Comparison of ENCODE assay signal across 8 mouse cellular contexts in genomic region chr2:147256696-147257095, GRCm38 (mm10).
DNase-seq lines count a peak whose midpoint lies in the region; ATAC-seq and TF ChIP-seq lines count a peak whose summit lies in the region.

No protein-coding gene starts in this region.

- peak; percentile 87 for TF ChIP-seq CTCF in heart, adult 2 months (IDR thresholded peaks at IDR 0.05)
- peak; percentile 83 for TF ChIP-seq CTCF in stomach, postnatal 0 days (IDR thresholded peaks at IDR 0.05; ENCODE audit: low read depth)

- H3K4me3 ChIP-seq in heart, adult 2 months = no peak overlapping the region
- no peak overlapping the region for H3K4me3 ChIP-seq in heart, embryonic 11.5 days (ENCODE audit: low read depth, low read length)
- H3K4me3 ChIP-seq in hindbrain, embryonic 15.5 days = no peak overlapping the region
- no peak overlapping the region for H3K4me3 ChIP-seq in stomach, postnatal 0 days (ENCODE audit: low read depth, low read length)

- WGBS in heart, adult 2 months = 24% methylated on average over 6 of the region's 6 CpGs
- WGBS in heart, embryonic 11.5 days (ENCODE audit: insufficient replicate concordance) = 28% methylated on average over 6 of the region's 6 CpGs
- WGBS in hindbrain, embryonic 15.5 days = 17% methylated on average over 6 of the region's 6 CpGs
- 20% methylated on average over 6 of the region's 6 CpGs for WGBS in stomach, postnatal 0 days

- H3K79me2 ChIP-seq in heart, adult 2 months (replicated peaks; ENCODE audit: control insufficient read depth, insufficient read depth, low read length) = no peaks in the 10 kb centered on the region

- DNase-seq in heart, adult 2 months = peak; percentile 23 to 62
- DNase-seq in adrenal gland, adult 2 months = peak; percentile 37
- DNase-seq in embryo, embryonic 11 days = peak; percentile 84
- peak; percentile 50 to 55 for DNase-seq in layer of hippocampus, postnatal 36 days
- peak; percentile 68 for DNase-seq in stomach, postnatal 0 days (ENCODE audit: low spot score)

- no peak for TF ChIP-seq POLR2A in heart, adult 2 months (IDR thresholded peaks at IDR 0.05; ENCODE audit: insufficient read depth, low read depth, low read length)

- no peak overlapping the region for H3K27ac ChIP-seq in heart, adult 2 months
- no peak overlapping the region for H3K27ac ChIP-seq in heart, embryonic 11.5 days (ENCODE audit: low read depth, low read length)
- no peak overlapping the region for H3K27ac ChIP-seq in hindbrain, embryonic 15.5 days (replicated peaks)
- H3K27ac ChIP-seq in stomach, postnatal 0 days (replicated peaks) = no peak overlapping the region

- H3K36me3 ChIP-seq in heart, adult 2 months (ENCODE audit: control insufficient read depth, insufficient read depth, low read length) = no peaks in the 10 kb centered on the region
- H3K36me3 ChIP-seq in heart, embryonic 11.5 days (ENCODE audit: control insufficient read depth, insufficient read depth, low read length) = no peaks in the 10 kb centered on the region
- no peaks in the 10 kb centered on the region for H3K36me3 ChIP-seq in hindbrain, embryonic 15.5 days
- no peaks in the 10 kb centered on the region for H3K36me3 ChIP-seq in stomach, postnatal 0 days (ENCODE audit: control insufficient read depth, insufficient read depth, low read length)

- H3K4me1 ChIP-seq in heart, adult 2 months (ENCODE audit: control insufficient read depth, insufficient read depth, low read length) = no peaks in the 10 kb centered on the region
- H3K4me1 ChIP-seq in heart, embryonic 11.5 days (ENCODE audit: control insufficient read depth, insufficient read depth, low read length) = no peaks in the 10 kb centered on the region
- H3K4me1 ChIP-seq in hindbrain, embryonic 15.5 days (replicated peaks) = no peaks in the 10 kb centered on the region
- H3K4me1 ChIP-seq in stomach, postnatal 0 days (replicated peaks; ENCODE audit: control insufficient read depth, insufficient read depth) = no peaks in the 10 kb centered on the region

- no peak overlapping the region for H3K9ac ChIP-seq in heart, adult 2 months (ENCODE audit: low read depth, low read length)
- H3K9ac ChIP-seq in heart, embryonic 11.5 days (ENCODE audit: low read depth, low read length) = no peak overlapping the region
- no peak overlapping the region for H3K9ac ChIP-seq in hindbrain, embryonic 15.5 days
- no peak overlapping the region for H3K9ac ChIP-seq in stomach, postnatal 0 days (ENCODE audit: low read length)

- no peak for ATAC-seq in heart, embryonic 11.5 days (replicated peaks; ENCODE audit: insufficient number of reproducible peaks, low FRiP score, low TSS enrichment)
- ATAC-seq in hindbrain, embryonic 15.5 days (ENCODE audit: low FRiP score, low read depth) = 0 out of 2 replicates have a peak, but pooled peaks have one; percentile 19
- ATAC-seq in megakaryocyte, adult 5-6 weeks (ENCODE audit: poor library complexity, severe bottlenecking) = peak; percentile 74
- ATAC-seq in stomach, postnatal 0 days (ENCODE audit: low FRiP score, low TSS enrichment) = no peak

- no peak for TF ChIP-seq EP300 in heart, adult 2 months (IDR thresholded peaks at IDR 0.05; ENCODE audit: insufficient read depth, low read depth, low read length)
- TF ChIP-seq EP300 in stomach, postnatal 0 days (optimal IDR thresholded peaks at IDR 0.05) = no peak

- H3K27me3 ChIP-seq in heart, adult 2 months (ENCODE audit: control insufficient read depth, insufficient read depth, low read length) = no peaks in the 10 kb centered on the region
- H3K27me3 ChIP-seq in heart, embryonic 11.5 days (ENCODE audit: control insufficient read depth, insufficient read depth, low read length) = no peaks in the 10 kb centered on the region
- 0 out of 2 replicates have a peak, but pooled peaks cover 4% of the 10 kb centered on the region for H3K27me3 ChIP-seq in hindbrain, embryonic 15.5 days
- no peaks in the 10 kb centered on the region for H3K27me3 ChIP-seq in stomach, postnatal 0 days (ENCODE audit: control insufficient read depth, insufficient read depth, low read length)

- no peak overlapping the region for H3K4me2 ChIP-seq in heart, embryonic 11.5 days
- H3K4me2 ChIP-seq in hindbrain, embryonic 15.5 days = no peak overlapping the region
- no peak overlapping the region for H3K4me2 ChIP-seq in stomach, postnatal 0 days (replicated peaks; ENCODE audit: low read depth)

- no peaks in the 10 kb centered on the region for H3K9me3 ChIP-seq in heart, embryonic 11.5 days (replicated peaks; ENCODE audit: control insufficient read depth, low read length)
- no peaks in the 10 kb centered on the region for H3K9me3 ChIP-seq in hindbrain, embryonic 15.5 days
- no peaks in the 10 kb centered on the region for H3K9me3 ChIP-seq in stomach, postnatal 0 days (ENCODE audit: control insufficient read depth, low read length)

- intact Hi-C loops in heart, adult 2 months (cut with DNase I) = loop anchor here (1.0 to 10.0 kb wide), 3 partner anchors 79 to 622 kb away; no protein-coding TSS in a partner anchor

Comparison
In these comparisons a context has a peak if more than half of its experiments do, and no peak if none do; other contexts are left out.
1. ATAC-seq: peak in hindbrain, embryonic 15.5 days (single experiment) and megakaryocyte, adult 5-6 weeks (single experiment); none in heart, embryonic 11.5 days (single experiment) and stomach, postnatal 0 days (single experiment).
2. Peak in every context shown above with its lines, with median percentiles within 50 percentile points of each other: DNase-seq.